8 mouse cellular contexts compared by ENCODE assay signal in genomic region chr7:47007109-47007780, GRCm38 (mm10). TPM values are rescaled to one million over a fixed set of nuclear protein-coding genes. Genes with fewer than 3 reads are reported as not detected.
A peak's percentile ranks its signal among the peaks of the same experiment; 100 is the strongest.
DNase-seq lines count a peak whose midpoint lies in the region; ATAC-seq and TF ChIP-seq lines count a peak whose summit lies in the region.

No protein-coding gene starts in this region.

- intact Hi-C loops in gastrocnemius, adult 2 months (cut with DNase I) = no loop called here

- TF ChIP-seq CTCF in gastrocnemius, adult 2 months (IDR thresholded peaks at IDR 0.05) = no peak
- TF ChIP-seq CTCF in intestine, postnatal 0 days (IDR thresholded peaks at IDR 0.05; ENCODE audit: low read depth) = no peak

- peak overlapping the region; percentile 85 for H3K9ac ChIP-seq in embryonic facial prominence, embryonic 14.5 days (ENCODE audit: low read depth, low read length)
- peak overlapping the region; percentile 72 for H3K9ac ChIP-seq in intestine, postnatal 0 days (ENCODE audit: low read depth, low read length)

- peak overlapping the region; percentile 17 for H3ac ChIP-seq in myocyte (ENCODE audit: control insufficient read depth, insufficient read length)

- peaks cover 23% of the 10 kb centered on the region for H3K4me1 ChIP-seq in embryonic facial prominence, embryonic 14.5 days (ENCODE audit: control insufficient read depth, insufficient read depth, low read length)
- H3K4me1 ChIP-seq in intestine, postnatal 0 days (replicated peaks; ENCODE audit: control insufficient read depth, insufficient read depth, low read length) = no peaks in the 10 kb centered on the region

- peaks cover 67% of the 10 kb centered on the region for H3K79me2 ChIP-seq in myocyte (ENCODE audit: control insufficient read depth, insufficient read depth)

- H3K9me3 ChIP-seq in embryonic facial prominence, embryonic 14.5 days (ENCODE audit: control insufficient read depth, low read length) = no peaks in the 10 kb centered on the region
- no peaks in the 10 kb centered on the region for H3K9me3 ChIP-seq in intestine, postnatal 0 days (ENCODE audit: control insufficient read depth)

- TF ChIP-seq POLR2A in myocyte (IDR thresholded peaks at IDR 0.05; ENCODE audit: insufficient read length, low read depth) = no peak

- H3K27me3 ChIP-seq in embryonic facial prominence, embryonic 14.5 days (replicated peaks; ENCODE audit: control insufficient read depth, insufficient read depth, low read length) = no peaks in the 10 kb centered on the region
- no peaks in the 10 kb centered on the region for H3K27me3 ChIP-seq in intestine, postnatal 0 days (replicated peaks; ENCODE audit: control insufficient read depth, insufficient read depth, low read length)
- H3K27me3 ChIP-seq in myocyte (ENCODE audit: control insufficient read depth, insufficient read depth, insufficient read length) = no peaks in the 10 kb centered on the region

- no peaks in the 10 kb centered on the region for H3K36me3 ChIP-seq in embryonic facial prominence, embryonic 14.5 days (ENCODE audit: control insufficient read depth, insufficient read depth, low read length)
- H3K36me3 ChIP-seq in intestine, postnatal 0 days (ENCODE audit: control insufficient read depth, insufficient read depth) = no peaks in the 10 kb centered on the region
- H3K36me3 ChIP-seq in myocyte (ENCODE audit: control insufficient read depth, insufficient read depth) = no peaks in the 10 kb centered on the region

- peak overlapping the region; percentile 91 for H3K4me2 ChIP-seq in embryonic facial prominence, embryonic 14.5 days (ENCODE audit: low read depth, low read length)
- H3K4me2 ChIP-seq in intestine, postnatal 0 days (replicated peaks; ENCODE audit: low read depth) = peak overlapping the region; percentile 74
- peak overlapping the region; percentile 82 for H3K4me2 ChIP-seq in myocyte (ENCODE audit: low read depth)

- 12% methylated on average over 21 of the region's 21 CpGs for WGBS in embryonic facial prominence, embryonic 14.5 days
- WGBS in intestine, postnatal 0 days = 9% methylated on average over 21 of the region's 21 CpGs

- DNase-seq in gastrocnemius, adult 2 months = no peak
- DNase-seq in gastrocnemius, postnatal 4 days (ENCODE audit: low spot score in 2 of 2) = no peak
- DNase-seq in B cell, adult 2 months = peak; percentile 41 to 43
- no peak for DNase-seq in embryonic facial prominence, embryonic 14.5 days (ENCODE audit: low spot score)
- no peak for DNase-seq in gastrocnemius, postnatal 25 days

- ATAC-seq in embryonic facial prominence, embryonic 14.5 days (ENCODE audit: low read depth) = no peak
- no peak for ATAC-seq in intestine, postnatal 0 days
- ATAC-seq in frontal cortex, adult (ENCODE audit: low TSS enrichment) = no peak

- H3K4me3 ChIP-seq in gastrocnemius, adult 2 months = peak overlapping the region; percentile 91
- peak overlapping the region; percentile 84 for H3K4me3 ChIP-seq in embryonic facial prominence, embryonic 14.5 days (ENCODE audit: low read depth, low read length)
- H3K4me3 ChIP-seq in intestine, postnatal 0 days (ENCODE audit: low read depth, low read length) = peak overlapping the region; percentile 82
- peak overlapping the region; percentile 80 for H3K4me3 ChIP-seq in myocyte

- peak overlapping the region; percentile 96 for H3K27ac ChIP-seq in gastrocnemius, adult 2 months
- peak overlapping the region; percentile 92 for H3K27ac ChIP-seq in embryonic facial prominence, embryonic 14.5 days (replicated peaks; ENCODE audit: low read depth, low read length)
- H3K27ac ChIP-seq in intestine, postnatal 0 days (ENCODE audit: low read depth, low read length) = peak overlapping the region; percentile 98

TF ChIP-seq in myocyte, 11 proteins besides CTCF, POLR2A, EP300 and RAD21:
- TF ChIP-seq POLR2AphosphoS2 (IDR thresholded peaks at IDR 0.05; ENCODE audit: insufficient read length, low read depth) = no peak
- no peak for TF ChIP-seq MYOD1 (IDR thresholded peaks at IDR 0.05; ENCODE audit: control insufficient read depth in 1 of 3, insufficient read length in 2 of 3, low read depth in 2 of 3)
- TF ChIP-seq REST (IDR thresholded peaks at IDR 0.05; ENCODE audit: insufficient read depth, insufficient read length) = no peak
- TF ChIP-seq USF1 (IDR thresholded peaks at IDR 0.05; ENCODE audit: low read depth) = no peak
- TF ChIP-seq TCF3 (IDR thresholded peaks at IDR 0.05; ENCODE audit: insufficient read length, low read depth) = no peak

RNA-seq across cellular contexts. Expression of gene Spty2d1, which starts 1.0 kb away (rescaled TPM):
- 1 to 10 TPM; 4.1 to 5.7 TPM for total RNA-seq in gastrocnemius, adult 2 months (2021)
- 10 to 100 TPM; 18.2 to 20.7 TPM for total RNA-seq in gastrocnemius, postnatal 4 days (2021)
- polyA plus RNA-seq in embryonic facial prominence, embryonic 14.5 days (2014; fragmentation: Nextera tagmentation; extraction: Ambion mirVana) = 22.1 and 23.1 TPM in 2 replicates
- polyA plus RNA-seq in intestine, postnatal 0 days (2015; fragmentation: Nextera tagmentation; extraction: Ambion mirVana) = 8.0 and 10.3 TPM in 2 replicates
- 12.0 TPM for polyA plus RNA-seq in myocyte (2012; fragmentation: generic; extraction: Trizol)
- 1 to 10 TPM; 4.7 to 4.8 TPM for total RNA-seq in gastrocnemius, postnatal 25 days (2021)

RNA-seq across cellular contexts. Expression of gene Gm9999, which starts 23.9 kb away (rescaled TPM):
- not detected for total RNA-seq in gastrocnemius, adult 2 months (2021)
- total RNA-seq in gastrocnemius, postnatal 4 days (2021) = not detected
- not detected in 2 replicates for polyA plus RNA-seq in embryonic facial prominence, embryonic 14.5 days (2014; fragmentation: Nextera tagmentation; extraction: Ambion mirVana)
- polyA plus RNA-seq in intestine, postnatal 0 days (2015; fragmentation: Nextera tagmentation; extraction: Ambion mirVana) = not detected in 2 replicates
- not detected for polyA plus RNA-seq in myocyte (2012; fragmentation: generic; extraction: Trizol)
- total RNA-seq in gastrocnemius, postnatal 25 days (2021) = not detected

RNA-seq across cellular contexts. Expression of gene Tmem86a, which starts 43.2 kb away (rescaled TPM):
- total RNA-seq in gastrocnemius, adult 2 months (2021) = 1 to 10 TPM; 4.0 to 4.8 TPM
- total RNA-seq in gastrocnemius, postnatal 4 days (2021) = 1 to 10 TPM; 9.4 to 9.5 TPM
- polyA plus RNA-seq in embryonic facial prominence, embryonic 14.5 days (2014; fragmentation: Nextera tagmentation; extraction: Ambion mirVana) = 19.6 and 25.9 TPM in 2 replicates
- polyA plus RNA-seq in intestine, postnatal 0 days (2015; fragmentation: Nextera tagmentation; extraction: Ambion mirVana) = 43.8 and 48.0 TPM in 2 replicates
- polyA plus RNA-seq in myocyte (2012; fragmentation: generic; extraction: Trizol) = 28.6 TPM
- 1 to 10 TPM; 4.6 to 5.2 TPM for total RNA-seq in gastrocnemius, postnatal 25 days (2021)

RNA-seq across cellular contexts. Expression of gene Uevld, which starts 48.9 kb away (rescaled TPM):
- 10 to 100 TPM; 11.2 to 11.9 TPM for total RNA-seq in gastrocnemius, adult 2 months (2021)
- 10 to 100 TPM; 11.3 to 13.0 TPM for total RNA-seq in gastrocnemius, postnatal 4 days (2021)
- 9.7 and 11.0 TPM in 2 replicates for polyA plus RNA-seq in embryonic facial prominence, embryonic 14.5 days (2014; fragmentation: Nextera tagmentation; extraction: Ambion mirVana)
- polyA plus RNA-seq in intestine, postnatal 0 days (2015; fragmentation: Nextera tagmentation; extraction: Ambion mirVana) = 4.2 and 4.9 TPM in 2 replicates
- 3.6 TPM for polyA plus RNA-seq in myocyte (2012; fragmentation: generic; extraction: Trizol)
- 1 to 10 TPM; 7.0 to 8.8 TPM for total RNA-seq in gastrocnemius, postnatal 25 days (2021)

Comparison
In these comparisons a context has a peak if more than half of its experiments do, and no peak if none do; other contexts are left out.
1. DNase-seq: peak in B cell, adult 2 months (2 of 2); none in gastrocnemius, adult 2 months (single experiment), gastrocnemius, postnatal 4 days (0 of 2), embryonic facial prominence, embryonic 14.5 days (single experiment) and gastrocnemius, postnatal 25 days (single experiment).
2. Peak in every context shown above with its lines, with median percentiles within 50 percentile points of each other: H3K27ac ChIP-seq, H3K4me3 ChIP-seq and H3K4me2 ChIP-seq.